ENCODE assay signal across 16 mouse cellular contexts in genomic region chr1:175872028-175872816, GRCm38 (mm10). TPM values are rescaled to one million over a fixed set of nuclear protein-coding genes. Genes with fewer than 3 reads are reported as not detected.
DNase-seq lines count a peak whose midpoint lies in the region; ATAC-seq and TF ChIP-seq lines count a peak whose summit lies in the region.
"Had no signal": no experiment of that assay in that cellular context is flagged by ENCODE, and none has a peak within 500 bp of the region (broad histone marks: within the 10 kb centered on the region; RNA-seq: fewer than 3 reads in every experiment).

No protein-coding gene starts in this region.

- DNase-seq in lung, embryonic 14.5 days: peak; percentile 35
- DNase-seq in lung, adult 18-20 months: no peak
- peak; percentile 8 for DNase-seq in heart, postnatal 0 days (ENCODE audit: low spot score)
- DNase-seq in T-cell, adult 2 months (ENCODE audit: low spot score): no peak
- DNase-seq: cerebellum, adult 9-11 months; lung, adult 2 months; right cerebral cortex, postnatal 14 days had no signal

- H3K4me2 ChIP-seq in lung, embryonic 14.5 days: no peak overlapping the region
- H3K4me2 ChIP-seq in heart, postnatal 0 days (ENCODE audit: low read depth, low read length): no peak overlapping the region
- H3K4me2 ChIP-seq in hindbrain, embryonic 15.5 days: no peak overlapping the region
- H3K4me2 ChIP-seq in neural tube, embryonic 14.5 days (ENCODE audit: low read depth, low read length): no peak overlapping the region
- H3K4me2 ChIP-seq: stomach, embryonic 15.5 days had no signal

- 73% methylated on average over 6 of the region's 6 CpGs for WGBS in lung, embryonic 14.5 days
- WGBS in heart, postnatal 0 days: 81% methylated on average over 6 of the region's 6 CpGs
- WGBS in hindbrain, embryonic 15.5 days: 36% methylated on average over 6 of the region's 6 CpGs
- 55% methylated on average over 6 of the region's 6 CpGs for WGBS in neural tube, embryonic 14.5 days

- H3K36me3 ChIP-seq in lung, embryonic 14.5 days (ENCODE audit: insufficient read depth): no peaks in the 10 kb centered on the region
- H3K36me3 ChIP-seq in heart, postnatal 0 days (replicated peaks; ENCODE audit: control insufficient read depth, insufficient read depth, low read length): no peaks in the 10 kb centered on the region
- no peaks in the 10 kb centered on the region for H3K36me3 ChIP-seq in hindbrain, embryonic 15.5 days
- no peaks in the 10 kb centered on the region for H3K36me3 ChIP-seq in neural tube, embryonic 14.5 days (ENCODE audit: control insufficient read depth, insufficient read depth, low read length)
- H3K36me3 ChIP-seq: stomach, embryonic 15.5 days had no signal

- no peaks in the 10 kb centered on the region for H3K27me3 ChIP-seq in lung, embryonic 14.5 days (ENCODE audit: insufficient read depth, low read length)
- H3K27me3 ChIP-seq in heart, postnatal 0 days (ENCODE audit: control insufficient read depth, insufficient read depth, low read length): no peaks in the 10 kb centered on the region
- no peaks in the 10 kb centered on the region for H3K27me3 ChIP-seq in hindbrain, embryonic 15.5 days
- no peaks in the 10 kb centered on the region for H3K27me3 ChIP-seq in neural tube, embryonic 14.5 days (ENCODE audit: control insufficient read depth, insufficient read depth, low read length)
- H3K27me3 ChIP-seq: stomach, embryonic 15.5 days had no signal

- no peaks in the 10 kb centered on the region for H3K4me1 ChIP-seq in lung, embryonic 14.5 days (ENCODE audit: insufficient read depth)
- no peaks in the 10 kb centered on the region for H3K4me1 ChIP-seq in heart, postnatal 0 days (ENCODE audit: control insufficient read depth, insufficient read depth)
- peaks cover 11% of the 10 kb centered on the region for H3K4me1 ChIP-seq in hindbrain, embryonic 15.5 days (replicated peaks)
- no peaks in the 10 kb centered on the region for H3K4me1 ChIP-seq in neural tube, embryonic 14.5 days (ENCODE audit: control insufficient read depth, insufficient read depth, low read length)
- H3K4me1 ChIP-seq: stomach, embryonic 15.5 days had no signal

- no peak for ATAC-seq in lung, embryonic 14.5 days (ENCODE audit: insufficient read depth)
- ATAC-seq in heart, postnatal 0 days (ENCODE audit: insufficient read depth, low read depth): no peak
- peak; percentile 76 for ATAC-seq in hindbrain, embryonic 15.5 days (ENCODE audit: low FRiP score, low read depth)
- ATAC-seq in neural tube, embryonic 14.5 days (ENCODE audit: low read depth): peak; percentile 67; the same call in 1 of the 2 replicates
- no peak for ATAC-seq in megakaryocyte-erythroid progenitor cell, adult 5-6 weeks (replicated peaks; ENCODE audit: low FRiP score, low TSS enrichment, poor library complexity, severe bottlenecking)

- H3K4me3 ChIP-seq in lung, embryonic 14.5 days (ENCODE audit: low read depth, low read length): no peak overlapping the region
- H3K4me3 ChIP-seq in heart, postnatal 0 days (ENCODE audit: low read depth, low read length): no peak overlapping the region
- H3K4me3 ChIP-seq in hindbrain, embryonic 15.5 days: no peak overlapping the region
- no peak overlapping the region for H3K4me3 ChIP-seq in neural tube, embryonic 14.5 days (ENCODE audit: low read depth, low read length)
- H3K4me3 ChIP-seq: stomach, embryonic 15.5 days had no signal

- TF ChIP-seq EP300 in heart, postnatal 0 days (IDR thresholded peaks at IDR 0.05; ENCODE audit: low read depth): no peak

- no peak overlapping the region for H3K9ac ChIP-seq in lung, embryonic 14.5 days
- no peak overlapping the region for H3K9ac ChIP-seq in heart, postnatal 0 days (replicated peaks; ENCODE audit: low read depth, low read length)
- H3K9ac ChIP-seq in hindbrain, embryonic 15.5 days: no peak overlapping the region
- H3K9ac ChIP-seq in neural tube, embryonic 14.5 days (replicated peaks; ENCODE audit: low read depth, low read length): no peak overlapping the region
- H3K9ac ChIP-seq: stomach, embryonic 15.5 days had no signal

- H3K27ac ChIP-seq in lung, embryonic 14.5 days (ENCODE audit: low read depth): no peak overlapping the region
- no peak overlapping the region for H3K27ac ChIP-seq in heart, postnatal 0 days (ENCODE audit: low read depth)
- H3K27ac ChIP-seq in hindbrain, embryonic 15.5 days (replicated peaks): peak overlapping the region; percentile 34; the same call in 1 of the 2 replicates
- no peak overlapping the region for H3K27ac ChIP-seq in neural tube, embryonic 14.5 days (ENCODE audit: low read depth, low read length)
- H3K27ac ChIP-seq: kidney, postnatal 0 days; stomach, embryonic 15.5 days had no signal

- no peaks in the 10 kb centered on the region for H3K9me3 ChIP-seq in lung, embryonic 14.5 days (ENCODE audit: low read depth, low read length)
- H3K9me3 ChIP-seq in heart, postnatal 0 days (replicated peaks; ENCODE audit: control insufficient read depth, low read length): no peaks in the 10 kb centered on the region
- H3K9me3 ChIP-seq in hindbrain, embryonic 15.5 days: no peaks in the 10 kb centered on the region
- no peaks in the 10 kb centered on the region for H3K9me3 ChIP-seq in neural tube, embryonic 14.5 days (ENCODE audit: control insufficient read depth, low read length)
- H3K9me3 ChIP-seq: stomach, embryonic 15.5 days had no signal

- no peak for TF ChIP-seq CTCF in lung, embryonic 14.5 days (IDR thresholded peaks at IDR 0.05; ENCODE audit: low read depth)
- TF ChIP-seq CTCF in heart, postnatal 0 days (IDR thresholded peaks at IDR 0.05; ENCODE audit: low read depth): no peak

RNA-seq across cellular contexts. Expression of gene Exo1, which starts 8.2 kb away (rescaled TPM):
- polyA plus RNA-seq in lung, embryonic 14.5 days (2014; fragmentation: Nextera tagmentation; extraction: Ambion mirVana): 97.5 and 106 TPM in 2 replicates
- 13.3 and 22.8 TPM in 2 replicates for total RNA-seq in heart, postnatal 0 days (2014; rRNA removed; ENCODE audit: low replicate concordance)
- 7.2 and 8.7 TPM in 2 replicates for polyA plus RNA-seq in heart, postnatal 0 days (2015; fragmentation: Nextera tagmentation; extraction: Ambion mirVana)
- polyA plus RNA-seq in hindbrain, embryonic 15.5 days (2015; fragmentation: Nextera tagmentation; extraction: Ambion mirVana): 9.7 and 13.8 TPM in 2 replicates
- polyA plus RNA-seq in neural tube, embryonic 14.5 days (2014; fragmentation: Nextera tagmentation; extraction: Ambion mirVana): 3.3 and 6.7 TPM in 2 replicates
- total RNA-seq in megakaryocyte-erythroid progenitor cell, adult 5-6 weeks (2014; fragmentation: Nextera tagmentation): 60.4 and 84.6 TPM in 2 replicates
- total RNA-seq in megakaryocyte-erythroid progenitor cell, adult 5-6 weeks (2017): 40.3 and 44.2 TPM in 2 replicates

RNA-seq across cellular contexts. Expression of gene Gm38100, which starts 47.9 kb away (rescaled TPM):
- not detected in 2 replicates for polyA plus RNA-seq in lung, embryonic 14.5 days (2014; fragmentation: Nextera tagmentation; extraction: Ambion mirVana)
- total RNA-seq in heart, postnatal 0 days (2014; rRNA removed; ENCODE audit: low replicate concordance): not detected in 2 replicates
- polyA plus RNA-seq in heart, postnatal 0 days (2015; fragmentation: Nextera tagmentation; extraction: Ambion mirVana): 0.12 and 0.23 TPM in 2 replicates
- polyA plus RNA-seq in hindbrain, embryonic 15.5 days (2015; fragmentation: Nextera tagmentation; extraction: Ambion mirVana): not detected in 2 replicates
- not detected in 2 replicates for polyA plus RNA-seq in neural tube, embryonic 14.5 days (2014; fragmentation: Nextera tagmentation; extraction: Ambion mirVana)
- total RNA-seq in megakaryocyte-erythroid progenitor cell, adult 5-6 weeks (2014; fragmentation: Nextera tagmentation): 1.1 TPM in 1 of 2 replicates, not detected in the other
- not detected in 2 replicates for total RNA-seq in megakaryocyte-erythroid progenitor cell, adult 5-6 weeks (2017)
- total RNA-seq: hematopoietic stem cell, adult 5-6 weeks; left cerebral cortex, postnatal 25 days had no signal
- polyA plus RNA-seq: frontal cortex, adult 2 months; kidney, postnatal 0 days; lung, adult 2 months; urinary bladder, adult 2 months had no signal

Comparison
In these comparisons a context has a peak if more than half of its experiments do, and no peak if none do; other contexts are left out.
1. DNase-seq: peak in lung, embryonic 14.5 days (single experiment) and heart, postnatal 0 days (single experiment); none in lung, adult 18-20 months (0 of 2) and T-cell, adult 2 months (single experiment).
2. ATAC-seq: peak in hindbrain, embryonic 15.5 days (single experiment) and neural tube, embryonic 14.5 days (single experiment); none in lung, embryonic 14.5 days (single experiment), heart, postnatal 0 days (single experiment) and megakaryocyte-erythroid progenitor cell, adult 5-6 weeks (single experiment).